Mouse (Mus musculus) lung, postnatal 0 days (tissue): ENCODE data around the gene Coasy. TPM values are rescaled to one million over a fixed set of nuclear protein-coding genes. Genes with fewer than 3 reads are reported as not detected.

Experiments used
- ATAC-seq: fragments of 200-750 bp; cut with Nextera tagmentation; 2 replicates; pipeline ENCODE4 v1.8.0; 2017; ENCODE audit warnings: moderate library complexity
- DNase-seq: peaks from one replicate; pipeline ENCODE4 v3.0.0-alpha.2; 2016; ENCODE audit warnings: low spot score
- H3K27ac ChIP-seq: fragments of 300-500 bp; sonication (generic); 2 replicates; pipeline ENCODE4 v1.5.1; 2014; ENCODE audit warnings: antibody characterized with exemption, mild to moderate bottlenecking, low read length, mixed read lengths
- H3K27me3 ChIP-seq: fragments of 300-500 bp; sonication (generic); replicated peaks from 2 replicates; pipeline ENCODE4 v1.6.1; 2014; ENCODE audit warnings: low read length, mixed read lengths; ENCODE audit not compliant: insufficient read depth
- H3K36me3 ChIP-seq: fragments of 300-500 bp; sonication (generic); 2 replicates; pipeline ENCODE4 v1.6.1; 2014; ENCODE audit warnings: low read length, mixed read lengths; ENCODE audit not compliant: insufficient read depth
- H3K4me1 ChIP-seq: fragments of 300-500 bp; sonication (generic); 2 replicates; pipeline ENCODE4 v1.6.1; 2014; ENCODE audit warnings: antibody characterized with exemption, low read depth, low read length, mixed read lengths; ENCODE audit not compliant: insufficient read depth
- H3K4me2 ChIP-seq: fragments of 300-500 bp; sonication (generic); replicated peaks from 2 replicates; pipeline ENCODE4 v1.6.1; 2014; ENCODE audit warnings: low read depth, mild to moderate bottlenecking, low read length, moderate library complexity, mixed read lengths
- H3K4me3 ChIP-seq: fragments of 300-500 bp; sonication (generic); 2 replicates; pipeline ENCODE4 v1.5.1; 2014; ENCODE audit warnings: low read depth, low read length
- H3K9ac ChIP-seq: fragments of 300-500 bp; sonication (generic); replicated peaks from 2 replicates; pipeline ENCODE4 v1.6.1; 2014; ENCODE audit warnings: low read depth, mild to moderate bottlenecking
- H3K9me3 ChIP-seq: fragments of 300-500 bp; sonication (generic); 2 replicates; pipeline ENCODE4 v1.6.1; 2016; ENCODE audit warnings: low read length, mixed read lengths
- CTCF ChIP-seq: IDR thresholded peaks from 2 replicates; pipeline ENCODE4 v1.5.1; 2016; ENCODE audit warnings: antibody characterized with exemption, mild to moderate bottlenecking
- EP300 ChIP-seq: IDR thresholded peaks from 2 replicates; pipeline ENCODE4 v1.6.1; 2016; ENCODE audit warnings: antibody characterized with exemption, mild to moderate bottlenecking, control low read depth
- WGBS: fragments of 180-500 bp; shearing (Covaris S2); extraction: QIAGEN DNeasy Blood & Tissue Kit; methylation state at CpG from one replicate; pipeline ENCODE4 v1.1.7; 2014; 5-methylcytosine and 5-hydroxymethylcytosine counted together
- polyA plus RNA-seq: library from polyadenylated mRNA; unstranded; fragments of >200 nt; fragmentation: Nextera tagmentation; extraction: Ambion mirVana; gene quantifications from 2 replicates; pipeline ENCODE4 v1.2.1, GENCODE M21; 2015

Coasy gene
- polyA plus RNA-seq, 1 experiment from 2014 or later = 30.5 TPM

DNA sequence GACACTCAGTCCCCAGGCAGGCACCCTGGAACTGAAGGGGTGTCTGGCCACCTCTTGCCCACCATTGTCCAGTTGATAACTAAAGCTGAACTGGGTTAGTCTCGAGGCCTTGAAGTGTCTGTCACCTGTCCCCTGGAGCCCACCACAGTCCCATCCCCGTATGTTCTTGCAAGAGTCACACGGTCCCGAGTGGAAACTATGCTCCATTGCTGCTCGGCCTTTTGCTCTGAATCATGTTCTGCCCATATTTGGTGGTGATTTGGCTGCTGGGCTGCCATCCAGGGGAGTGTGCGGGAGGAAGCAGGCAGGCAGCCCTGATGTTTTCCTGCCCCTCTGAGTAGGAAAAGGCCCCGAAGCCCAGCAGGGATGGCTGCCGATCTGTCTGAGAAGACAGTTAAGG lies 22.2 kb upstream of the Coasy start:
- Histone ChIP-seq H3K36me3 (peaks cover 5% of the 10 kb centered on the region; the same call in 1 of the 2 replicates), H3K9me3 (no peaks in the 10 kb centered on the region), H3K4me2 (no peak overlapping the region), H3K9ac (no peak overlapping the region), H3K4me1 (peaks cover 60% of the 10 kb centered on the region), H3K4me3 (no peak overlapping the region), H3K27me3 (no peaks in the 10 kb centered on the region), H3K27ac (peak overlapping the region; percentile 90)
- peak; percentile 49; the same call in 1 of the 2 replicates for TF ChIP-seq EP300
- TF ChIP-seq CTCF = no peak
- 15% methylated on average over 8 of the region's 8 CpGs for WGBS
- DNase-seq = peak; percentile 85
- ATAC-seq = 0 out of 2 replicates have a peak, but pooled peaks have one; percentile 3

DNA sequence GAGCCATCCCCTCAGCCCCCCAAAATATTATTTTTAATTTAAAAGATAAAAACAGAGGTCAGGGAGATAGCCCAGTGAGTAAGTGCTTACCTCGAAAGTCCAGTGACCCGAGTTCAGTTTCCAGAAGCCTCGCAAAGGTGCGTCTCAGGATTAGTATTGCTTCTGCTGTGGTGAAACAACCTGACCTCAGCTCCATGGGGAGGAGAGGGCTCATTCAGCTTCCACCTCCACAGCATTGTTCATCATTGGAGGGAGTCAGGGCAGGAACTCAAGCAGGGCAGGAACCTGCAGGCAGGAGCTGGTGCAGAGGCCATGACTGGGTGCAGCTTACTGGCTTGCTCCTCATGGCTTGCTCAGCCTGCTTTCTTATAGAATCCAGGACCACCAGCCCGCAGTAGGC lies 21.3 kb upstream of the Coasy start:
- Histone ChIP-seq H3K4me2 (no peak overlapping the region), H3K27ac (peak overlapping the region; percentile 97; the same call in 1 of the 2 replicates), H3K27me3 (no peaks in the 10 kb centered on the region), H3K4me1 (peaks cover 56% of the 10 kb centered on the region), H3K9me3 (no peaks in the 10 kb centered on the region), H3K9ac (no peak overlapping the region), H3K36me3 (no peaks in the 10 kb centered on the region), H3K4me3 (no peak overlapping the region)
- 88% methylated on average over 5 of the region's 5 CpGs for WGBS
- TF ChIP-seq CTCF (no peak), EP300 (no peak)
- no peak for DNase-seq
- ATAC-seq = no peak

DNA sequence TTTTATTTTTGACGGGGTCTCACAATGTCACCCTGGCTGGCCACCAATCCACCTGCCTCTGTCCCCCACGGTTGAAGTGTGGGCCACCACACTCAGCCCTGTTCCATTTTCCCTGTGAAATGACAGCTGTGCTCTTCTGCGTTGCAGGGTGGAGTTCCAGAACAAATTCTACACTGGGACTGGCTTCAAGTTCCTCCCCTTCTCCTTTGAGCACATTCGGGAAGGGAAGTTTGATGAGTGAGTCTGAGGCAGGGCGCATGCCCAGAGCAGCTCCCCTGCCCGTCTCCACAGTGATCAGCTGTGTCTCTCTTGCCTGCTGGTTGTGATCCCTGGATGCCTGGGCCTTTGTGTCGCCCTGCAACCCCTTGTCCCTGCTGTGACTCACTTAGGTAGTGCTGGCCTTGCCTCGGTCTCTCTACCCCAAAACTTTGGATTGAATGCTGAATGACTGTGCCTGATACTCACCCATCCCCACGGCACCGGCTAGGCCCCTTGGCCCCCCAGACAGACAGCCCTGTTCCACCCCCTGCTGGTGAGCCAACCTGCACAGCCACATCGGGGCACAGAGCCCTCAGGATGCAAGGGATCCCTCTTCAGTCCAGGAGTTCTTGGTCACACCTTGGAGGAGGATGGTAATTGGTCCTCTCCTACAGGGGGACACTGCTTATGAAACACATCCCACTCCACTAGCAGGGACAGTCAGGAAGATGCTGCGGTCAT lies 20.0 kb upstream of the Coasy start:
- TF ChIP-seq CTCF (peak; percentile 38), EP300 (no peak)
- 56% methylated on average over 12 of the region's 12 CpGs for WGBS
- Histone ChIP-seq H3K9me3 (no peaks in the 10 kb centered on the region), H3K27me3 (no peaks in the 10 kb centered on the region), H3K9ac (no peak overlapping the region), H3K4me3 (no peak overlapping the region), H3K4me1 (peaks cover 53% of the 10 kb centered on the region), H3K36me3 (no peaks in the 10 kb centered on the region), H3K4me2 (no peak overlapping the region), H3K27ac (peak overlapping the region; percentile 97)
- DNase-seq (peak; percentile 58), ATAC-seq (no peak)

DNA sequence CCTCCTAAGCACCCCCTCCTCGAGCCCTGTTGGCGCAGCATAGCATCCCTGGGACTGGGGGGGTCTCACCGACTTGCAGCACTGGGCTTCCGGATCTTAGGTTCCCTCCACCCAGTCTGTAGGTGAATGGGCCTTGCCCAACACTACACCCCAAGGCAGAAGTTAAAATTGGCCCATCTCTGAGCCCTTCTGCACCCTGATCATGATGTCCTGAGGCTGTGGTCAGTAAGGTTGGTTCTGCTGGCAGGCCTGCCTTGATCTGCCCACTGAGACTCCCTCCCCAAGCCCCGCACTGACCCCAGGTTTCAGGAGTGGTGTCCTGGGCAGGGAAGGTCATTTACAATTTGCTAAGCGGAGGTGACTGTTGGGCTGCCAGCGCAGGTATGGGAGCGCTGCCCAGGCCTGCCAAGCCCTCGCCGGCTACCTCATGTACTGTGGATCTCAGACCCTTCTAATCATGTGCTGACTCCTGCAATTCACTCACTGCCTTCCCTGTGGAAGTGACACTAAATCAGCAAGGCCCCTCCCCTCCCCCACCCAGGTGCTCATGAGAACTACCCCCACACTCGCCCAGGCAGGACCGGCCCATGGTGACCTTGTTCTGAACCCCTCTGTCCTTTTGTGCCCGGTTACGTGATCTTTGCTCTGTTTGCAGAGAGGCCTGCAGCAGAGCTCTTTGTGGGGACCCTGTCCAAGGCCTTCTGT lies 19.2 kb upstream of the Coasy start:
- no peak; the same call in 1 of the 2 replicates for ATAC-seq
- no peaks in the 10 kb centered on the region for H3K36me3 ChIP-seq
- TF ChIP-seq EP300 = no peak
- TF ChIP-seq CTCF = no peak
- 52% methylated on average over 14 of the region's 14 CpGs for WGBS
- peak overlapping the region; percentile 27 for H3K4me2 ChIP-seq
- no peak overlapping the region for H3K4me3 ChIP-seq
- peaks cover 50% of the 10 kb centered on the region for H3K4me1 ChIP-seq
- H3K27me3 ChIP-seq = no peaks in the 10 kb centered on the region
- H3K9ac ChIP-seq = no peak overlapping the region
- no peaks in the 10 kb centered on the region for H3K9me3 ChIP-seq
- peak overlapping the region; percentile 97 for H3K27ac ChIP-seq
- DNase-seq = no peak

DNA sequence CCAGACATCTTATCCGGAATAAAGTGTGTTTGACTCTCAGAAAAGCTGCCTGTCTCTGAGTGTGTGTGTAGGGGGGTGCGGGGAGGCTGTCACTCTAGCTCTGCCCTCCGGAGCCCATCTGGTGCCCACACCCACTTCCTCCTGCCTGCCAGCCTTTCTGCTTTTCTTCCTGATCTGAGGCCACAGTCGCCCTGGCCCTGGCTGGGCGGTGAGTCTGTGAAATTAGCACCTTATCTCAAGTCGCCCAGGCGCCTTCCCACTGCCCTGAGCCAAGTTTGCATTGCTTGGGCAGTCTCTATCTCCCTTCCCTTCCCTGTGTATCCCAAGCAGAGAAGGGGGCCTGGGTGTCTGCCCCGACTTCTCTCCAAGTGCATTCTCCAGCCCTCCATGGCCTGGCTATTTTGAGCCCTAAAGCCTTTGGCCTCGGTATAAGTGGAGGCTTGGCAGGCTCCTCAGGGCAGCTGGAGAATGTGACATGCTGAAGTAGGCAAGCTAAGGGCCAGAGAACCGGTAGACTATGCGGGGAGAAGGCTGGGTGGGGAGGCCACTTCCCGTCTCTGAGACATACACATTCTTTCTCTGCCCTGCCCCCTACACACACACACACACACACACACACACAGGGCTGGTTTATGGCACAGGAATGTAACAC lies 18.6 kb upstream of the Coasy start:
- Histone ChIP-seq H3K27ac (peak overlapping the region; percentile 97), H3K4me1 (peaks cover 43% of the 10 kb centered on the region), H3K27me3 (no peaks in the 10 kb centered on the region), H3K4me2 (peak overlapping the region; percentile 27), H3K9ac (no peak overlapping the region), H3K4me3 (no peak overlapping the region), H3K36me3 (no peaks in the 10 kb centered on the region), H3K9me3 (no peaks in the 10 kb centered on the region)
- DNase-seq = peak; percentile 97
- TF ChIP-seq EP300 (peak; percentile 88), CTCF (no peak)
- ATAC-seq = peak; percentile 91
- 6% methylated on average over 12 of the region's 12 CpGs for WGBS

DNA sequence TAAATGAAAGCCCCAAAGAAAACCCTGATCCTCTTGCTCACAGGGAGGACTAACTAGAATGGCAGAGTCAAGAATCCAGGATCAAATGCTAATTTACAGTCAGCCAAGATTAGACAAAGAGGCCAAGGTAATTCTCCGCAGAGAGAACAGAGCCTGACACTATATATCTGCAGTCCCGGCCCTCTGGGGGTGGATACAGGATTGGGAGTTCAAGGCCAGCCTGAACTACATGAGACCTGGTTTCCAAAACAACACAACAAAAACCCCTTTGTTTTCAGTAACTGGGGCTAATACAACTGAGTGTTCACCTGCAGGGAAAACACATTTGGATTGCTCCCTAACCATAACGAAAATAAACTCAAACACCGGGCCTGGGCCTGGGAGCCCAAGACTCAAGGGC lies 17.9 kb upstream of the Coasy start:
- TF ChIP-seq CTCF (no peak), EP300 (no peak)
- no peaks in the 10 kb centered on the region for H3K27me3 ChIP-seq
- no peak overlapping the region for H3K4me3 ChIP-seq
- ATAC-seq = no peak
- 57% methylated on average over 4 of the region's 4 CpGs for WGBS
- no peak overlapping the region for H3K9ac ChIP-seq
- H3K9me3 ChIP-seq = no peaks in the 10 kb centered on the region
- H3K27ac ChIP-seq = peak overlapping the region; percentile 97
- no peaks in the 10 kb centered on the region for H3K36me3 ChIP-seq
- H3K4me1 ChIP-seq = peaks cover 41% of the 10 kb centered on the region
- no peak overlapping the region for H3K4me2 ChIP-seq
- no peak for DNase-seq
